Mouse (Mus musculus) CH12.LX (cell line): ENCODE results near the gene AC124502.3.

Source experiments
- CTCF ChIP-seq, 2 experiments: IDR thresholded peaks in 1 of 2; conservative IDR thresholded peaks in 1 of 2; 2 replicates each; pipeline ENCODE4 v1.5.1; 2011 to 2012; ENCODE audit warnings: low read depth in 2 of 2, low read length in 2 of 2, improper control_type of control experiment in 1 of 2, inconsistent platforms in 1 of 2, mild to moderate bottlenecking in 1 of 2, moderate library complexity in 1 of 2
- ELF1 ChIP-seq: IDR thresholded peaks from 2 replicates; pipeline ENCODE4 v1.6.1; 2014; ENCODE audit warnings: low read depth, mild to moderate bottlenecking, inconsistent platforms, low read length, improper control_type of control experiment
- MAX ChIP-seq: IDR thresholded peaks from 2 replicates; pipeline ENCODE4 v1.6.1; 2011; ENCODE audit warnings: low read length, improper control_type of control experiment
- PAX5 ChIP-seq: IDR thresholded peaks from 2 replicates; pipeline ENCODE4 v1.6.1; 2012; ENCODE audit warnings: low read length, inconsistent platforms, mixed read lengths
- POLR2A ChIP-seq: IDR thresholded peaks from 2 replicates; pipeline ENCODE4 v1.6.1; 2011; ENCODE audit warnings: low read depth, mild to moderate bottlenecking, improper control_type of control experiment, low read length
- POLR2AphosphoS2 ChIP-seq: IDR thresholded peaks from 2 replicates; pipeline ENCODE4 v1.6.1; 2011; ENCODE audit warnings: low read depth, low read length, improper control_type of control experiment
- ZMIZ1 ChIP-seq: IDR thresholded peaks from 2 replicates; pipeline ENCODE4 v1.6.1; 2012; ENCODE audit warnings: low read depth, mild to moderate bottlenecking, inconsistent platforms, low read length, improper control_type of control experiment

DNA sequence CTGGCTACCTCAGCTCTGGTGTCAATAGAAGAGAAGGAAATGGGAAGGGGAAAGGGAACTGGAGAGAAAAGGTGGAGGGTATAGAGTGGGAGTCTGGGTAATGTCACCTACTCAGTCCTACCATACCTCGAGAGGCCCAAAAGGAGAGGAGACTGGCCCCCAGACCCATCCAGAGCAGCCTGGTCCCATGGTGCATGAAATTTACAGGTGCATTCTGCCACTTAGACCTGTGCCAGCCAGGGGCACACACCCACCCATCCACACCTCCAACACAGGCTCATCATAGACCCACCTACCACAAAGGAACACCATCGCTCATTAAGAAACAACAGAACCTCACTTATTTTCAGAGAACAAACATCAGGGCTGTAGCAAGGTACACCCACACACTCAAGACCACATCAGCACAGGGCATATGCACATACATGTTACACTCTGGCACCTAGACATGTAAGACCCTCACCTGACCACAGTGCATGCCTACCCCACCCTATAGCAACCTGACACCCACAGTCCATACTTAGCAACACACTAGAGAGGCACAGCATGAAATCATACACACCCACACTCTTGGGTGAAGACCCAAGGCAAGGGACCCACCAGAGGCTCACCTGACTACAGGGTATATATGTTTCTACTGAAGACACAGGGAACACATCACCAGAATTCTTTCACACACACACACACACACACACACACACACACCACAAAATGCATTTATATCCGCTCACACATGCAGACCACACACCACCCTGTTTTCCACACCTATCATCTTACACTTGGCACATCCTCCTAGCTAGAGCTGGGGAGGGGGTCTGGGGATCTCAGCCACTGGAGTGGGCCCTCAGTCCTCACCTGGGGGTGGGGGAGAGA lies 45.5 kb downstream of the AC124502.3 start:
- TF ChIP-seq MAX (no peak), ZMIZ1 (no peak), CTCF (conservative IDR thresholded peaks at IDR 0.05 in 1 of 2, IDR thresholded peaks at IDR 0.05 in 1 of 2; ENCODE audit: low read depth in 2 of 2, low read length in 2 of 2) (no peak), PAX5 (no peak), POLR2AphosphoS2 (no peak), POLR2A (no peak), ELF1 (no peak)
